In genomic region chr9:124438686-124439346, GRCm38 (mm10) we compare ENCODE assay signal across 10 mouse cellular contexts. TPM values are rescaled to one million over a fixed set of nuclear protein-coding genes. Genes with fewer than 3 reads are reported as not detected.
DNase-seq lines count a peak whose midpoint lies in the region; TF ChIP-seq lines count a peak whose summit lies in the region.
"Had no signal": no experiment of that assay in that cellular context is flagged by ENCODE, and none has a peak within 500 bp of the region (broad histone marks: within the 10 kb centered on the region; RNA-seq: fewer than 3 reads in every experiment).

No protein-coding gene starts in this region.

- TF ChIP-seq RAD21 in CH12.LX (IDR thresholded peaks at IDR 0.05; ENCODE audit: low read depth, low read length): no peak

- peak; percentile 76 for DNase-seq in heart, embryonic 10.5 days (ENCODE audit: low spot score)
- no peak for DNase-seq in heart, adult 8-10 months (ENCODE audit: low spot score)
- DNase-seq in CH12.LX (ENCODE audit: extremely low read depth): peak; percentile 26
- DNase-seq in cerebellum, adult 18-20 months: peak; percentile 15 to 25
- peak; percentile 5 for DNase-seq in heart, postnatal 14 days
- DNase-seq in left cerebral cortex, postnatal 14 days (ENCODE audit: low spot score in 2 of 2): peak; percentile 5 to 13
- DNase-seq in monocyte, adult 2 months (ENCODE audit: low read depth in 1 of 2, low spot score in 2 of 2): peak; percentile 12 to 17
- DNase-seq in embryo, embryonic 10 days (ENCODE audit: low spot score): no peak

- intact Hi-C loops in heart, postnatal 14 days (cut with DNase I): loop anchor here (5.0 kb wide), 1 partner anchor 67 kb away; no protein-coding TSS in a partner anchor
- intact Hi-C loops in left cerebral cortex, postnatal 14 days (cut with DNase I): no loop called here

- in situ Hi-C loops in CH12.LX (cut with MboI; ENCODE audit: low pct_ligation_motif_present, low pct_unique_long_range_greater_than_20kb, low sequenced_read_pairs): no loop called here

- H3K4me2 ChIP-seq in CH12.LX (ENCODE audit: insufficient read depth, low read depth, poor library complexity, severe bottlenecking): no peak overlapping the region

- H3K4me3 ChIP-seq in heart, embryonic 10.5 days: no peak overlapping the region
- H3K4me3 ChIP-seq in CH12.LX (replicated peaks in 1 of 3; ENCODE audit: low read depth in 2 of 3, low read length in 2 of 3, poor library complexity in 1 of 3): no peak overlapping the region

- dilution Hi-C loops in CH12.LX (cut with MboI; ENCODE audit: extremely low pct_ligation_motif_present, extremely low pct_unique_long_range_greater_than_20kb, low sequenced_read_pairs): no loop called here

- 96% methylated on average over 22 of the region's 22 CpGs for WGBS in heart, embryonic 10.5 days

- no peak overlapping the region for H3K9ac ChIP-seq in CH12.LX (ENCODE audit: insufficient read depth, low read depth)

- no peaks in the 10 kb centered on the region for H3K4me1 ChIP-seq in heart, embryonic 10.5 days
- no peaks in the 10 kb centered on the region for H3K4me1 ChIP-seq in CH12.LX (ENCODE audit: control insufficient read depth in 1 of 2, insufficient read depth in 2 of 2)

- H3K79me2 ChIP-seq in CH12.LX (replicated peaks; ENCODE audit: control insufficient read depth, extremely low read depth, insufficient read depth, poor library complexity, severe bottlenecking): no peaks in the 10 kb centered on the region

- TF ChIP-seq EP300 in CH12.LX (IDR thresholded peaks at IDR 0.05; ENCODE audit: low read length): no peak

- no peak for TF ChIP-seq POLR2A in CH12.LX (IDR thresholded peaks at IDR 0.05; ENCODE audit: low read depth, low read length)

- no peaks in the 10 kb centered on the region for H3K27me3 ChIP-seq in heart, embryonic 10.5 days (ENCODE audit: insufficient read depth, poor library complexity, severe bottlenecking)
- peaks cover 2% of the 10 kb centered on the region for H3K27me3 ChIP-seq in CH12.LX (replicated peaks)

- H3K9me3 ChIP-seq in heart, embryonic 10.5 days: peaks cover 34% of the 10 kb centered on the region
- peaks cover 32% of the 10 kb centered on the region for H3K9me3 ChIP-seq in CH12.LX (replicated peaks; ENCODE audit: low read length)

- H3K36me3 ChIP-seq in heart, embryonic 10.5 days: peaks cover 38% of the 10 kb centered on the region
- peaks cover 33 to 36% of the 10 kb centered on the region in 2 experiments for H3K36me3 ChIP-seq in CH12.LX (replicated peaks in 1 of 2; ENCODE audit: control insufficient read depth in 1 of 2, insufficient read depth in 1 of 2, low read length in 1 of 2)

- no peak overlapping the region for H3K27ac ChIP-seq in heart, embryonic 10.5 days
- H3K27ac ChIP-seq in CH12.LX (ENCODE audit: insufficient read depth, low read depth): no peak overlapping the region

- TF ChIP-seq CTCF in CH12.LX (conservative IDR thresholded peaks at IDR 0.05 in 1 of 2, IDR thresholded peaks at IDR 0.05 in 1 of 2; ENCODE audit: low read depth in 2 of 2, low read length in 2 of 2): no peak

TF ChIP-seq in CH12.LX, 34 proteins besides CTCF, POLR2A, EP300 and RAD21:
- TF ChIP-seq MEF2A (IDR thresholded peaks at IDR 0.05; ENCODE audit: borderline replicate concordance, low read depth, low read length): no peak
- no peak for TF ChIP-seq NRF1 (IDR thresholded peaks at IDR 0.05; ENCODE audit: low read depth, low read length)
- no peak for TF ChIP-seq MAZ (IDR thresholded peaks at IDR 0.05; ENCODE audit: low read depth, low read length)
- no peak for TF ChIP-seq ETS1 (conservative IDR thresholded peaks at IDR 0.05; ENCODE audit: low read depth, low read length)
- no peak for TF ChIP-seq JUND (conservative IDR thresholded peaks at IDR 0.05; ENCODE audit: low read depth, low read length)
- TF ChIP-seq ZC3H11A (IDR thresholded peaks at IDR 0.05; ENCODE audit: low read depth, low read length): no peak
- TF ChIP-seq TBP (conservative IDR thresholded peaks at IDR 0.05; ENCODE audit: low read depth, low read length): no peak
- no peak for TF ChIP-seq MAX (IDR thresholded peaks at IDR 0.05; ENCODE audit: low read length)
- no peak for TF ChIP-seq JUN (IDR thresholded peaks at IDR 0.05; ENCODE audit: insufficient read depth, low read depth, low read length)
- TF ChIP-seq PAX5 (IDR thresholded peaks at IDR 0.05; ENCODE audit: low read length): no peak
- no peak for TF ChIP-seq POLR2AphosphoS2 (IDR thresholded peaks at IDR 0.05; ENCODE audit: low read depth, low read length)

RNA-seq across cellular contexts. Expression of gene Ppp2r3d, which starts 37.9 kb away (rescaled TPM):
- polyA plus RNA-seq in heart, embryonic 10.5 days (2016; fragmentation: Nextera tagmentation; extraction: Ambion mirVana): 125 TPM in 2 replicates
- total RNA-seq in heart, adult 8-10 months (2022): 100 to 1,000 TPM in 1 of 4 experiments, 10 to 100 TPM in 3; 86.5 to 101 (median 96.1) TPM
- 34.0 and 47.2 TPM in 2 replicates for total RNA-seq in CH12.LX (2012; rRNA removed)
- 21.0 and 24.5 TPM in 2 replicates for total RNA-seq in CH12.LX (2014; rRNA removed)
- polyA plus RNA-seq in CH12.LX (2012; ENCODE audit: insufficient read length, low read depth): 62.7 and 66.7 TPM in 2 replicates
- 100 to 1,000 TPM; 117 to 121 TPM for total RNA-seq in heart, postnatal 14 days (2021)
- 10 to 100 TPM; 84.9 to 97.5 TPM for total RNA-seq in left cerebral cortex, postnatal 14 days (2021)

RNA-seq across cellular contexts. Expression of gene Gm21836, which starts 54.8 kb away (rescaled TPM):
- not detected in 2 replicates for polyA plus RNA-seq in heart, embryonic 10.5 days (2016; fragmentation: Nextera tagmentation; extraction: Ambion mirVana)
- total RNA-seq in heart, adult 8-10 months (2022): not detected
- total RNA-seq in CH12.LX (2012; rRNA removed) (not detected in 2 replicates), CH12.LX (2014; rRNA removed) (not detected in 2 replicates)
- not detected in 2 replicates for polyA plus RNA-seq in CH12.LX (2012; ENCODE audit: insufficient read length, low read depth)
- not detected for total RNA-seq in heart, postnatal 14 days (2021)
- not detected for total RNA-seq in left cerebral cortex, postnatal 14 days (2021)
- total RNA-seq: adrenal gland, adult 18-20 months; layer of hippocampus, adult 18-20 months had no signal

Comparison
In these comparisons a context has a peak if more than half of its experiments do, and no peak if none do; other contexts are left out.
1. DNase-seq: peak in heart, embryonic 10.5 days (single experiment), CH12.LX (single experiment), cerebellum, adult 18-20 months (2 of 2), heart, postnatal 14 days (2 of 2), left cerebral cortex, postnatal 14 days (2 of 2) and monocyte, adult 2 months (2 of 2); none in heart, adult 8-10 months (single experiment) and embryo, embryonic 10 days (single experiment).